Mouse (Mus musculus): Measurements from ENCODE around the gene Dis3l2.
A peak's percentile ranks its signal among the peaks of the same experiment; 100 is the strongest.

Dis3l2 gene

GRCm38 (mm10) chr1:87089828-87090227 is 386.2 kb downstream of the Dis3l2 start, which contains the start of gene Alppl2:
Gene Alppl2 (minus strand): TSS chr1:87089928.
- no peak for DNase-seq

GRCm38 (mm10) chr1:87095642-87096041 is 392.0 kb downstream of the Dis3l2 start:
- DNase-seq, result no peak

- peak; percentile 28 for DNase-seq
Observed at GRCm38 (mm10) chr1:87098358-87098975, 394.9 kb downstream of the Dis3l2 start.

All from right cerebral cortex, postnatal 25 days (tissue).